Mouse (Mus musculus) stomach, embryonic 16.5 days (tissue): ENCODE measurements around the gene St3gal3. TPM values are rescaled to one million over a fixed set of nuclear protein-coding genes. Genes with fewer than 3 reads are reported as not detected.

Experiments used
- ATAC-seq: fragments of 200-750 bp; cut with Nextera tagmentation; 2 replicates; pipeline ENCODE4 v1.8.0; 2017; ENCODE audit warnings: moderate number of reproducible peaks, moderate TSS enrichment; ENCODE audit not compliant: insufficient read depth, low FRiP score
- H3K27ac ChIP-seq: fragments of 300-500 bp; sonication (generic); 2 replicates; pipeline ENCODE4 v1.5.1; 2014; ENCODE audit warnings: low read length
- H3K27me3 ChIP-seq: fragments of 300-500 bp; sonication (generic); 2 replicates; pipeline ENCODE4 v1.6.1; 2014; ENCODE audit warnings: low read length, control low read depth, mixed read lengths; ENCODE audit not compliant: control insufficient read depth, insufficient read depth
- H3K36me3 ChIP-seq: fragments of 300-500 bp; sonication (generic); 2 replicates; pipeline ENCODE4 v1.6.1; 2014; ENCODE audit warnings: low read length; ENCODE audit not compliant: control insufficient read depth, insufficient read depth
- H3K4me1 ChIP-seq: fragments of 300-500 bp; sonication (generic); 2 replicates; pipeline ENCODE4 v1.6.1; 2014; ENCODE audit warnings: low read length, control low read depth, mixed read lengths; ENCODE audit not compliant: control insufficient read depth, insufficient read depth
- H3K4me2 ChIP-seq: fragments of 300-500 bp; sonication (generic); 2 replicates; pipeline ENCODE4 v1.6.1; 2014; ENCODE audit warnings: low read depth, low read length, mixed read lengths
- H3K4me3 ChIP-seq: fragments of 300-500 bp; sonication (generic); replicated peaks from 2 replicates; pipeline ENCODE4 v1.5.1; 2014; ENCODE audit warnings: mild to moderate bottlenecking, low read length
- H3K9ac ChIP-seq: fragments of 300-500 bp; sonication (generic); 2 replicates; pipeline ENCODE4 v1.6.1; 2014; ENCODE audit warnings: low read length
- H3K9me3 ChIP-seq: fragments of 300-500 bp; sonication (generic); replicated peaks from 2 replicates; pipeline ENCODE4 v1.6.1; 2016; ENCODE audit warnings: low read length, control low read depth; ENCODE audit not compliant: control insufficient read depth
- WGBS: fragments of 180-500 bp; shearing (Covaris S2); extraction: QIAGEN DNeasy Blood & Tissue Kit; methylation state at CpG from one replicate; pipeline ENCODE4 v1.1.7; 2014; 5-methylcytosine and 5-hydroxymethylcytosine counted together
- polyA plus RNA-seq: library from polyadenylated mRNA; unstranded; fragments of >200 nt; fragmentation: Nextera tagmentation; extraction: Ambion mirVana; gene quantifications from 2 replicates; pipeline ENCODE4 v1.2.1, GENCODE M21; 2015

Gene St3gal3
- polyA plus RNA-seq, 1 experiment from 2014 or later, result 5.2 TPM

DNA sequence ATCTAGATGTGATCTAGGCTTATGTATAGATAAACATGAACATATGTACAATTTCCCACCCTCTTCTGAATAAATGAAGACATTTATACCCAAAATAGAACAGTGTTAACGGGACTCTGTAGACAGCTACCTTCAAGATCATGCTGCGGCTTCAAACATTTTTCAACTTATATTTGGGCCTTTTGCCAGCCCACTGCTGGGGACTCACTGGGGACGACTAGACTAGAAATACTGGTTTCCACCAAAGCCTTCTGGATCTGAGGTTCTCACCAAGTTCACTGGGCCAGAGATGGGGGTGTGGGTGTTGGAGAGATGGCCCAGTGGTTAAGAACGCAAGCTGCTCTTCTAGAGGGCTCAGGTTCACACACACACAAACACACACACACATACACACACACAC, 49.7 kb downstream of the St3gal3 start:
- Histone ChIP-seq H3K9me3 (no peaks in the 10 kb centered on the region), H3K4me2 (no peak overlapping the region), H3K4me1 (peaks cover 34% of the 10 kb centered on the region), H3K9ac (peak overlapping the region; percentile 35; the same call in 1 of the 2 replicates), H3K36me3 (no peaks in the 10 kb centered on the region), H3K4me3 (no peak overlapping the region), H3K27ac (no peak overlapping the region), H3K27me3 (no peaks in the 10 kb centered on the region)
- WGBS, result 38% methylated on average over 4 of the region's 4 CpGs
- ATAC-seq, result no peak

- Histone ChIP-seq H3K9ac (peak overlapping the region; percentile 42), H3K4me3 (no peak overlapping the region), H3K4me2 (0 out of 2 replicates have a peak overlapping the region, but pooled peaks have one; percentile 11), H3K27ac (no peak overlapping the region), H3K9me3 (no peaks in the 10 kb centered on the region), H3K27me3 (no peaks in the 10 kb centered on the region), H3K4me1 (peaks cover 39% of the 10 kb centered on the region), H3K36me3 (no peaks in the 10 kb centered on the region)
- ATAC-seq, result peak; percentile 86
- WGBS, result 22% methylated on average over 14 of the region's 14 CpGs
Observed at GRCm38 (mm10) chr4:118083217-118083951, 51.3 kb downstream of the St3gal3 start.

DNA sequence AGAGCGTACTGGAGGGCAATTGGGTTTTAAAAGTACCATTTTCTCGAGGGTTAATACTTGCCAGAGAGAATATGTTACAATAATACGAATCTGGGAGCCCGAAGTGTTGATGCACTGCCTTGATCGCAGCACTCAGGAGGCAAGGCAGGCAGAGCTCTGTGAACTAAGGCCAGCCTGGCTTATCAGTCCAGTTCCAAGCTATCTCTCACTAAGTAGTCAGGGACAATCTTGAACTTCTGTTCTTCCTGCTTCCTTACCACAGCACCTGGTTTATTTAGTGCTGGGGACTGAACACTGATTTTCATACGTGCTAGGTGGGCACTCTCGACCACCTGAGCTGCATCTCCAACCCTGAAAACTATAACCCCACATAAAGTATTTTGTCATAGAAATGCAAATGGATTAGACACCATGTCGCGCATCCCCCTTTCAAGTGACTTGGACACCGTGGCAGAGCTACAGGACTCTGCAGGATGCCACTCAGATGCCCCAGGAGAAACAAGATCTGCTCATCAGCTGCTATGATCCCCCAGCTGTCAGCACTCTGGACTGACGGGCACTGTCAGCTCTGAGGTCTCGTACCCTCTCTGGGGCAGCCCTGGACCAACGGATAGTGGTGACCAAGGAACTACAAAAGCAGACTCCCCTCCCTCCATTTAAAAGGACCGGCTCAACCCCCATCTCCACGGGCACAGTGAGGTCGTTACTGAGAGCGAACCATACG, 52.9 kb downstream of the St3gal3 start:
- 82% methylated on average over 18 of the region's 18 CpGs for WGBS
- Histone ChIP-seq H3K4me2 (no peak overlapping the region), H3K4me3 (no peak overlapping the region), H3K9ac (no peak overlapping the region), H3K27me3 (no peaks in the 10 kb centered on the region), H3K9me3 (no peaks in the 10 kb centered on the region), H3K27ac (no peak overlapping the region), H3K4me1 (peaks cover 39% of the 10 kb centered on the region), H3K36me3 (no peaks in the 10 kb centered on the region)
- no peak for ATAC-seq

- ATAC-seq, result no peak
- Histone ChIP-seq H3K4me3 (no peak overlapping the region), H3K27me3 (no peaks in the 10 kb centered on the region), H3K27ac (no peak overlapping the region), H3K4me1 (peaks cover 39% of the 10 kb centered on the region), H3K36me3 (no peaks in the 10 kb centered on the region), H3K4me2 (no peak overlapping the region), H3K9me3 (no peaks in the 10 kb centered on the region), H3K9ac (peak overlapping the region; percentile 16; the same call in 1 of the 2 replicates)
- 44% methylated on average over 8 of the region's 8 CpGs for WGBS
Observed at GRCm38 (mm10) chr4:118080481-118080880, 54.2 kb downstream of the St3gal3 start.

- Histone ChIP-seq H3K9ac (no peak overlapping the region), H3K4me3 (no peak overlapping the region), H3K4me2 (no peak overlapping the region), H3K9me3 (peaks cover 2% of the 10 kb centered on the region), H3K36me3 (0 out of 2 replicates have a peak, but pooled peaks cover 1% of the 10 kb centered on the region), H3K4me1 (peaks cover 32% of the 10 kb centered on the region), H3K27ac (no peak overlapping the region), H3K27me3 (no peaks in the 10 kb centered on the region)
- ATAC-seq, result peak; percentile 15; the same call in 1 of the 2 replicates
- 75% methylated on average over 8 of the region's 8 CpGs for WGBS
Observed at GRCm38 (mm10) chr4:118079195-118079594, 55.5 kb downstream of the St3gal3 start.

DNA sequence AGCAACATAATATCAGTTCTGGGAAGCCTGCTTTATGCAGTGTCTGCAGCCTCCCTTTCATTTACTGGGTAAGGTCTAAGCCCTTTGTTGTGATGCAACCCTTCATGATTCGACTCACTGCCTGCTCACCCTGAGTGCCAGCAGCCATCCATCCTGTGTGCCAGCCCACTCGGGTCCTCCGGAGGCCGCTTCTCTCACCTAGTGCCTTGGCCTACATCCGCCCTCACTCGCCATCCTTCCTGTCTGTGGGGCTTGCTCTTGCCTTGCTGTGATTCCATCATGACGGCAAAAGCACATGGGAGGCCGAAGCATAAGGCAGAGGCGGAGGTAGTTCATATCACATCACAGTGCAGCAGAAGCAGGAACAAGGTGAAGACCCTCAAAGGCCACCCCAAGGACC, 56.1 kb downstream of the St3gal3 start:
- WGBS, result 89% methylated on average over 9 of the region's 9 CpGs
- Histone ChIP-seq H3K4me3 (no peak overlapping the region), H3K27me3 (no peaks in the 10 kb centered on the region), H3K36me3 (0 out of 2 replicates have a peak, but pooled peaks cover 4% of the 10 kb centered on the region), H3K4me1 (peaks cover 27% of the 10 kb centered on the region), H3K27ac (no peak overlapping the region), H3K9me3 (peaks cover 5% of the 10 kb centered on the region), H3K9ac (no peak overlapping the region), H3K4me2 (no peak overlapping the region)
- no peak for ATAC-seq

- Histone ChIP-seq H3K36me3 (0 out of 2 replicates have a peak, but pooled peaks cover 4% of the 10 kb centered on the region), H3K9ac (no peak overlapping the region), H3K4me2 (no peak overlapping the region), H3K4me3 (no peak overlapping the region), H3K27ac (peak overlapping the region; percentile 70), H3K27me3 (no peaks in the 10 kb centered on the region), H3K4me1 (peaks cover 21% of the 10 kb centered on the region; the same call in 1 of the 2 replicates), H3K9me3 (peaks cover 5% of the 10 kb centered on the region)
- peak; percentile 46 for ATAC-seq
- 44% methylated on average over 12 of the region's 12 CpGs for WGBS
Observed at GRCm38 (mm10) chr4:118077293-118077752, 57.4 kb downstream of the St3gal3 start.

DNA sequence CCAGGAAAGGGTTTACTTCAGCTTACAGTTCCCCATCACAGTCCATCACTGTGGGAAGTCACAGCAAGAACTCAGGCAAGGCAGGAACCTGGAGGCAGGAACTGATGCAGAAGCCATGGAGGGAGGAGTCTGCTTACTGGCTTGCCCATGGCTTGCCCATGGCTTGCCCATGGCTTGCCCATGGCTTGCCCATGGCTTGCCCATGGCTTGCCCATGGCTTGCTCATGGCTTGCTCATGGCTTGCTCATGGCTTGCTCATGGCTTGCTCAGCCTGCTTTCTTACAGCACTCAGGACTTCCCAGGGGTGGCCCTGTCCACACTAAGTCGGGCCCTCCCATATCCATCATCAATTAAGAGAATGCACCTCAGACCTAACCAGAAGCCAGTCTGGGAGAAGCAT, 58.1 kb downstream of the St3gal3 start:
- H3K27ac ChIP-seq, result peak overlapping the region; percentile 70; the same call in 1 of the 2 replicates
- WGBS, result 100% methylated on average over 1 of the region's 1 CpGs
- H3K9me3 ChIP-seq, result peaks cover 5% of the 10 kb centered on the region
- H3K4me2 ChIP-seq, result no peak overlapping the region
- no peak overlapping the region for H3K4me3 ChIP-seq
- H3K4me1 ChIP-seq, result peaks cover 15% of the 10 kb centered on the region; the same call in 1 of the 2 replicates
- H3K9ac ChIP-seq, result no peak overlapping the region
- no peaks in the 10 kb centered on the region for H3K27me3 ChIP-seq
- H3K36me3 ChIP-seq, result 0 out of 2 replicates have a peak, but pooled peaks cover 4% of the 10 kb centered on the region
- ATAC-seq, result no peak

DNA sequence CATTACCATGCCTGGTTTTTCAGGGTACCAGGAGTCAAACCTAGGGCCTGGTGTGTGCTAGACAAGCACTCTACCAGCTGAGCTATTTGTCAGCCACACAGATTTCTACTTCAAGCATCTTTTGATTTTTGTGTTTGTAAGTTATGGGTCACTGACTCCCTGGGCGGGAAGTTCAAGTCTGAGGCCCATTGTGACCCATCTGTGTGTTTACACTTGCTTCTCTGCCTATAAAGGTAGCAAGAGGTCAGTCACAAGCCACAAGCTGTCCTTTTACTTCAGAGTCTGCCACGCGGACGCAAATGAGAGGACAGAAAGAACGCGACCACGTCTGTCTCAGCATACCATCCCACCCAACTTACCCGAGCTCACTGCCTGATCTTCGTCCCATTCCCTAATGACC, 59.4 kb downstream of the St3gal3 start:
- no peak overlapping the region for H3K4me2 ChIP-seq

More for the DNA sequence above, 59.4 kb downstream of the St3gal3 start:
- H3K9ac ChIP-seq, result no peak overlapping the region
- H3K27me3 ChIP-seq, result no peaks in the 10 kb centered on the region
- peaks cover 5% of the 10 kb centered on the region for H3K9me3 ChIP-seq
- ATAC-seq, result no peak
- H3K4me3 ChIP-seq, result no peak overlapping the region
- no peak overlapping the region for H3K27ac ChIP-seq
- 0 out of 2 replicates have a peak, but pooled peaks cover 4% of the 10 kb centered on the region for H3K36me3 ChIP-seq
- WGBS, result 84% methylated on average over 9 of the region's 9 CpGs
- peaks cover 11% of the 10 kb centered on the region; the same call in 1 of the 2 replicates for H3K4me1 ChIP-seq
